Mouse (Mus musculus): ENCODE data around the gene Dhrs11. TPM values are rescaled to one million over a fixed set of nuclear protein-coding genes. Genes with fewer than 3 reads are reported as not detected.

The Dhrs11 gene
- polyA plus RNA-seq, 1 experiment, result 26.4 TPM

DNA sequence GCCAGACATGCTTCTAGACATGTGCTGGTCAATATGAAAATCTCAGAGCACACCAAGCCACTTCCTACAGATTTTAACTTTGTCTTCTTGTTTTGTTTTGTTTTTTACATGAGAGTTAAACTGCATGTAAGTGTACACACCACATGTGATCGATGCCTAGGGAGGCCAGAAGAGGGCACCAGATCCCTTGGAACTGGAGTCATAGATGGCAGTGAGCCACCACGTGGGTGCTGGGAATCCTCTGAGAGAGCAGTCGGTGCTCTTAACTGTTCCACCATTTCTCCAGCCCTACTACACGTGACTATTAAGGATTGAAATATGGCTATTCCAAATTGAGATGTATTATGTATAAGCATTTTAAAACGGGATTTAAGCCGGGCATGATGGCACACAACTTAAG lies 11.4 kb downstream of the Dhrs11 start:
- no peak for DNase-seq
- H3K36me3 ChIP-seq (ENCODE audit: control insufficient read depth, insufficient read depth, low read length), result no peaks in the 10 kb centered on the region
- TF ChIP-seq POLR2A (IDR thresholded peaks at IDR 0.05; ENCODE audit: control insufficient read depth, extremely low read depth, insufficient read depth, low read length, poor library complexity) (no peak), CTCF (IDR thresholded peaks at IDR 0.05; ENCODE audit: borderline replicate concordance, control insufficient read depth, extremely low read depth, insufficient read depth, low read length, poor library complexity) (no peak)
- H3K27me3 ChIP-seq (ENCODE audit: control insufficient read depth, insufficient read depth, low read length), result no peaks in the 10 kb centered on the region
- 93% methylated on average over 6 of the region's 6 CpGs for WGBS
- H3K27ac ChIP-seq (ENCODE audit: control insufficient read depth, insufficient read depth, low read length), result no peak overlapping the region
- H3K4me3 ChIP-seq (ENCODE audit: control insufficient read depth, insufficient read depth, low read length), result no peak overlapping the region
- no peaks in the 10 kb centered on the region; the same call in 1 of the 2 replicates for H3K4me1 ChIP-seq (replicated peaks; ENCODE audit: control insufficient read depth, insufficient read depth, low read length)

DNA sequence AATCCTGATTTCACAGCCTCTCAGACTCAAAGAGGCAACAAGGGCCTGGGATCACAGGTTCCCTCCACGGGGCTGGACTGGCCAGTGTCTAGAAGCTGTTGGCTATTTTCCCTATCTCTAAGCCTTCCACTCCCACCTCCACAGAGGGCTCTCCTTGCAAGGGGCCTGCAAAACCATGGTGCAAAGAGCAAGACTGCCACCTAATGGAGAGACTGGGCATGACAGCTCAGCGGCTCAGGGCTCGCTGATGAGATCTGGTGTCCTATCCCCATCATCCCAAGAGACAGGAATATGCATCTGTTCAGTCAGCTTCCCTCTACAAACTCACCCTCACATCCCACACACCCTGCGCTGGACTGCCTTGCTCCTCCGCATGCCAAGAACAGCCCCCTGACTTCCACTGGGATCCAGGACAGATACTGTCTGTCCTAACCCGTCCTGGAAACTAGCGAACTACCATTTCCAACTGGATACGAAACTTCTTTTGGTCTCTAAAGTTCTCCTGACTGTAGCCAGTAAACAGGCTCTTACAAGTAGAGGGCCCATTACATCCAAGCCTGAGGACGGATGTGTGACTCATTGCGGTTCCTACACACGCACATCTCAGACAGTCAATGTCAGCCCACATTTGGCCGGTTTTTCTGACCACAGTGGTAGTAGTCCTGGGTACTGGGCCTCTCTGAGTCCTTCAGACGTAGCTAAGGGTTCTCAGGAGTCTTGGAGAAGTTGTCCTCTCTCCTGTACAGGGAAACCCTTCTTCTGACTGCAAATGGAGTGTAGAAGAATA lies 14.9 kb downstream of the Dhrs11 start:
- Histone ChIP-seq H3K4me1 (replicated peaks; ENCODE audit: control insufficient read depth, insufficient read depth, low read length) (no peaks in the 10 kb centered on the region), H3K4me3 (ENCODE audit: control insufficient read depth, insufficient read depth, low read length) (no peak overlapping the region), H3K27me3 (ENCODE audit: control insufficient read depth, insufficient read depth, low read length) (no peaks in the 10 kb centered on the region), H3K36me3 (ENCODE audit: control insufficient read depth, insufficient read depth, low read length) (no peaks in the 10 kb centered on the region), H3K27ac (ENCODE audit: control insufficient read depth, insufficient read depth, low read length) (no peak overlapping the region)
- peak; percentile 74 for DNase-seq
- WGBS, result 72% methylated on average over 13 of the region's 13 CpGs
- TF ChIP-seq CTCF (IDR thresholded peaks at IDR 0.05; ENCODE audit: borderline replicate concordance, control insufficient read depth, extremely low read depth, insufficient read depth, low read length, poor library complexity) (peak; percentile 91; the same call in 1 of the 2 replicates), POLR2A (IDR thresholded peaks at IDR 0.05; ENCODE audit: control insufficient read depth, extremely low read depth, insufficient read depth, low read length, poor library complexity) (no peak)

GRCm38 (mm10) chr11:84804373-84804772 lies 24.4 kb downstream of the Dhrs11 start:
- Histone ChIP-seq H3K4me3 (ENCODE audit: control insufficient read depth, insufficient read depth, low read length) (no peak overlapping the region), H3K27ac (ENCODE audit: control insufficient read depth, insufficient read depth, low read length) (no peak overlapping the region), H3K36me3 (ENCODE audit: control insufficient read depth, insufficient read depth, low read length) (no peaks in the 10 kb centered on the region), H3K4me1 (replicated peaks; ENCODE audit: control insufficient read depth, insufficient read depth, low read length) (no peaks in the 10 kb centered on the region), H3K27me3 (ENCODE audit: control insufficient read depth, insufficient read depth, low read length) (no peaks in the 10 kb centered on the region)
- WGBS, result 97% methylated on average over 4 of the region's 4 CpGs
- no peak for DNase-seq
- TF ChIP-seq CTCF (IDR thresholded peaks at IDR 0.05; ENCODE audit: borderline replicate concordance, control insufficient read depth, extremely low read depth, insufficient read depth, low read length, poor library complexity) (no peak), POLR2A (IDR thresholded peaks at IDR 0.05; ENCODE audit: control insufficient read depth, extremely low read depth, insufficient read depth, low read length, poor library complexity) (no peak)

GRCm38 (mm10) chr11:84797627-84798353 lies 31.0 kb downstream of the Dhrs11 start:
- WGBS, result 27% methylated on average over 21 of the region's 21 CpGs
- Histone ChIP-seq H3K4me3 (ENCODE audit: control insufficient read depth, insufficient read depth, low read length) (no peak overlapping the region), H3K27ac (ENCODE audit: control insufficient read depth, insufficient read depth, low read length) (no peak overlapping the region), H3K36me3 (ENCODE audit: control insufficient read depth, insufficient read depth, low read length) (no peaks in the 10 kb centered on the region), H3K27me3 (ENCODE audit: control insufficient read depth, insufficient read depth, low read length) (no peaks in the 10 kb centered on the region), H3K4me1 (replicated peaks; ENCODE audit: control insufficient read depth, insufficient read depth, low read length) (no peaks in the 10 kb centered on the region)
- TF ChIP-seq POLR2A (IDR thresholded peaks at IDR 0.05; ENCODE audit: control insufficient read depth, extremely low read depth, insufficient read depth, low read length, poor library complexity), result no peak
- TF ChIP-seq CTCF (IDR thresholded peaks at IDR 0.05; ENCODE audit: borderline replicate concordance, control insufficient read depth, extremely low read depth, insufficient read depth, low read length, poor library complexity), result peak; percentile 94
- peak; percentile 66 for DNase-seq

DNA sequence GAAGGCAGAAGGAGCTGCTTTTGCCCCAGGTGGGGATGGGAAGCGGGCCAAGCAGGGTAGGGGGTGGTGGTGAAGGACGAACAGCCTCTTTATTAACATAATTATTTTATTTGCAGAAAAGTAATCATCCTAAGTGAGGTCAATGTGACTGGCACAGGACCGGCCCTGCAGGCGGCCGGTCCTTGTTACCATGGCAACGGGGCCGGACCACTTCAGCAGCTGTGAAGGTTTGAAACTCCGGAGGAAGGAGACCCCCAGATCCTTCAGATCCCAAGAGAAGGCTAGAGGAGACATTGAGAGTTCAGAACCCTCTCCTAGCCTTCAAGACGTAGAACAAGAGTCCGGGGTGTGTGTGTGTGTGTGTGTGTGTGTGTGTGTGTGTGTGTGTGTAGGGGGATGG lies 31.8 kb downstream of the Dhrs11 start:
- no peaks in the 10 kb centered on the region for H3K4me1 ChIP-seq (replicated peaks; ENCODE audit: control insufficient read depth, insufficient read depth, low read length)
- no peaks in the 10 kb centered on the region for H3K27me3 ChIP-seq (ENCODE audit: control insufficient read depth, insufficient read depth, low read length)
- H3K4me3 ChIP-seq (ENCODE audit: control insufficient read depth, insufficient read depth, low read length), result no peak overlapping the region
- WGBS, result 64% methylated on average over 10 of the region's 10 CpGs
- H3K36me3 ChIP-seq (ENCODE audit: control insufficient read depth, insufficient read depth, low read length), result no peaks in the 10 kb centered on the region
- H3K27ac ChIP-seq (ENCODE audit: control insufficient read depth, insufficient read depth, low read length), result no peak overlapping the region
- DNase-seq, result no peak
- TF ChIP-seq POLR2A (IDR thresholded peaks at IDR 0.05; ENCODE audit: control insufficient read depth, extremely low read depth, insufficient read depth, low read length, poor library complexity), result no peak
- no peak for TF ChIP-seq CTCF (IDR thresholded peaks at IDR 0.05; ENCODE audit: borderline replicate concordance, control insufficient read depth, extremely low read depth, insufficient read depth, low read length, poor library complexity)

DNA sequence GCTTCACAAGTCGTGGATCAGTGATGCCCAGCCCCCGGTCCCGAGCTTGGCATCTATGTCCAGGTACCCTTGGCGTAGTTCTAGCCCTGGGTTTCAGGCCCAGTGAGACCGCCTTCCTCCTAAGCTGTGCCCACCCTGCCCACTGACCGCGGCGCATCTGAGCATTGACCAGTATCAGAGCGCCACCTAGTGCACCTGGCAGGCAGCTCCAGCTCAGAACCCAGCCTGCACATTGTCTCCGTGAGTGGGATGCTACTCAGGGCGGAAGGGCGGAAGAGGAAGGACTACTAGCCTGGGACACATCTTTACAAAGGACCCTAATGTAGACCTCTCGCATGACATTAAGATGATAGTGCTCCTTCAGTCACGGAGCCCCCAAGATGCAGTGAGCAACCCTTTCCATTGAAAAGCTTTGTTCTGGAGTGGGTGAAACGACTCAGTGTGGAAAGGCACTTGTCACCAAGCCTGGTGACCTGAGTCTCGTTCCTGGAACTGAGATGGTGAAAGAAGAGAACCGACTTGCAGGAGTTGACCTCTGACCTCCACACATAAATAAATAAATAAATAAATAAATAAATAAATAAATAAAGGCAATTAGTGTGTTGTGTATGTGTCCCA lies 34.2 kb downstream of the Dhrs11 start:
- WGBS, result 14% methylated on average over 17 of the region's 17 CpGs
- peak; percentile 48 for DNase-seq
- H3K27me3 ChIP-seq (ENCODE audit: control insufficient read depth, insufficient read depth, low read length), result no peaks in the 10 kb centered on the region
- TF ChIP-seq POLR2A (IDR thresholded peaks at IDR 0.05; ENCODE audit: control insufficient read depth, extremely low read depth, insufficient read depth, low read length, poor library complexity) (no peak), CTCF (IDR thresholded peaks at IDR 0.05; ENCODE audit: borderline replicate concordance, control insufficient read depth, extremely low read depth, insufficient read depth, low read length, poor library complexity) (peak; percentile 76; the same call in 1 of the 2 replicates)
- no peak overlapping the region for H3K4me3 ChIP-seq (ENCODE audit: control insufficient read depth, insufficient read depth, low read length)
- H3K36me3 ChIP-seq (ENCODE audit: control insufficient read depth, insufficient read depth, low read length), result no peaks in the 10 kb centered on the region
- no peak overlapping the region for H3K27ac ChIP-seq (ENCODE audit: control insufficient read depth, insufficient read depth, low read length)
- no peaks in the 10 kb centered on the region for H3K4me1 ChIP-seq (replicated peaks; ENCODE audit: control insufficient read depth, insufficient read depth, low read length)
